Mouse (Mus musculus): Measurements from ENCODE around the gene Elk4.

DNA sequence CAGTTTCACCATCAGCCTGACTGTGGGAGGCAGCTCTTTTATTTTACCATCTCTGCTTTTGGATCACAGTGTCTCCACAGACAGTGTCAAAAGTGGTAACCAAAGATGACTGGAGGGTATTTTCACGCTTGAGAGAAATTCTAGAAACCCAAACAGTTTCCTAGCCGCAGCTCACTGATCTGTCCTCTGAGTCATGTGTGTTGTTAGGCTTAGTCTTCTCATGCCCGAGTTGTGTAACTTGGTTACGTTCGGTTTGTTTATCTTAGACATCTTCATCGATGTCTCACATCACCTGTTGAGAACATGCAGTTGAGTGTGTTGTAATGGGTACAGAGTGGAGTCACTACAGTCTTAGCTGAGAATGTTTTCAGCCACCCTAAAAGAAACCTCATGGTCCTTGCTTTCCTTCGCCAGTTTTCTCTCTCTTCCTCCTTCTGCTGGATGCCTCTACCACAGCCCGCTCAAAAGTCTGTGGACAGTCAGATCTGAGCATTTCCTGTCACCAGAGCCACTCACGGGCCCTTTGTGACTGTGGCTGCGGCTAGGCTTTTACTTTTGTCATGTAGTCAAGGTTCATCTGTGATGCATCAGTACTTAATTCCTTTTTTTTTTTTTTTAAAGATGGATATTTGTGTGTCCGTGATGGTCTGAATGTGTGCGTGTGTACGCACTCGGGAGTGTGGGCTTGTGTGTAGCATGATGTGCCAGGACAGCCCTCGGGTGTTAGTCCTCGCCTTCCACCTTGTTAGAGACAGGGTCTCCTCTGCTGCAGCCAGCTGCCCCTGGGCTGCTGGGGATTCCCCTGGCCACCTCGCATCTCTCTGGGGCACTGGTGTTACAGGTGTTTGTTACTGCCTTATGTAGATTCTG, 3.5 kb downstream of the Elk4 start:
- no peak for TF ChIP-seq CTCF (IDR thresholded peaks at IDR 0.05; ENCODE audit: low read depth)
- no peak for TF ChIP-seq EP300 (IDR thresholded peaks at IDR 0.05; ENCODE audit: low read depth)

Measured in liver, embryonic 14.5 days (tissue).